Mouse (Mus musculus): ENCODE results near the gene Vps35l. TPM values are rescaled to one million over a fixed set of nuclear protein-coding genes. Genes with fewer than 3 reads are reported as not detected.

The Vps35l gene
- polyA plus RNA-seq (2014; fragmentation: Illumina TruSeq; extraction: RNeasy Lipid Tissue Mini Kit (QIAGEN cat#74804); ENCODE audit: low read depth, low replicate concordance): 25.7 TPM

GRCm38 (mm10) chr7:118739975-118740531 is at the start of gene Vps35l:
TSS of gene Vps35l (plus strand) at chr7:118740226.

GRCm38 (mm10) chr7:118705101-118705961 is 34.7 kb upstream of the Vps35l start, which contains the start of gene Gde1:
TSS of gene Gde1 (minus strand) at chr7:118705778.

GRCm38 (mm10) chr7:118712228-118713173 is 27.5 kb upstream of the Vps35l start, which contains the start of gene Ccp110:
TSS of gene Ccp110 (plus strand) at chr7:118712552.

GRCm38 (mm10) chr7:118855171-118855876 is 115.3 kb downstream of the Vps35l start, which contains the start of gene Iqck:
TSS of gene Iqck (plus strand) at chr7:118855752.

GRCm38 (mm10) chr7:118855877-118856304 is 115.9 kb downstream of the Vps35l start, which contains the start of gene Knop1:
TSS of gene Knop1 (minus strand) at chr7:118856254.

Other genes starting within 250 kb of the Vps35l start
- gene Itpripl2, start 248.3 kb upstream of the Vps35l start, polyA plus RNA-seq (2014; fragmentation: Illumina TruSeq; extraction: RNeasy Lipid Tissue Mini Kit (QIAGEN cat#74804); ENCODE audit: low read depth, low replicate concordance): 14.2 TPM
- 162 TPM for gene Coq7, start 206.9 kb upstream of the Vps35l start, polyA plus RNA-seq (2014; fragmentation: Illumina TruSeq; extraction: RNeasy Lipid Tissue Mini Kit (QIAGEN cat#74804); ENCODE audit: low read depth, low replicate concordance)
- gene Tmc7, start 155.5 kb upstream of the Vps35l start, polyA plus RNA-seq (2014; fragmentation: Illumina TruSeq; extraction: RNeasy Lipid Tissue Mini Kit (QIAGEN cat#74804); ENCODE audit: low read depth, low replicate concordance): 4.9 TPM
- gene Tmc5, start 142.9 kb upstream of the Vps35l start, polyA plus RNA-seq (2014; fragmentation: Illumina TruSeq; extraction: RNeasy Lipid Tissue Mini Kit (QIAGEN cat#74804); ENCODE audit: low read depth, low replicate concordance): 0.68 TPM
- gene Gde1, start 34.4 kb upstream of the Vps35l start, polyA plus RNA-seq (2014; fragmentation: Illumina TruSeq; extraction: RNeasy Lipid Tissue Mini Kit (QIAGEN cat#74804); ENCODE audit: low read depth, low replicate concordance): 56.4 TPM
- 3.8 TPM for gene Ccp110, start 27.7 kb upstream of the Vps35l start, polyA plus RNA-seq (2014; fragmentation: Illumina TruSeq; extraction: RNeasy Lipid Tissue Mini Kit (QIAGEN cat#74804); ENCODE audit: low read depth, low replicate concordance)
- gene Iqck, start 115.5 kb downstream of the Vps35l start, polyA plus RNA-seq (2014; fragmentation: Illumina TruSeq; extraction: RNeasy Lipid Tissue Mini Kit (QIAGEN cat#74804); ENCODE audit: low read depth, low replicate concordance): 0.42 TPM
- 8.1 TPM for gene Knop1, start 116.0 kb downstream of the Vps35l start, polyA plus RNA-seq (2014; fragmentation: Illumina TruSeq; extraction: RNeasy Lipid Tissue Mini Kit (QIAGEN cat#74804); ENCODE audit: low read depth, low replicate concordance)

All from heart, adult 10 weeks (tissue).